Mouse (Mus musculus) heart, embryonic 14.5 days (tissue): ENCODE results near the gene C130050O18Rik. TPM values are rescaled to one million over a fixed set of nuclear protein-coding genes. Genes with fewer than 3 reads are reported as not detected.
"Not testable (repeated sequence)": the region's sequence is repeated elsewhere in the genome, so short reads cannot be mapped to it uniquely, and the experiment has no call there.

ENCODE experiments used
- ATAC-seq: fragments of 200-750 bp; cut with Nextera tagmentation; 2 replicates; pipeline ENCODE4 v1.8.0; 2017; ENCODE audit warnings: low read depth, moderate TSS enrichment; ENCODE audit not compliant: insufficient number of reproducible peaks, insufficient read depth, low FRiP score
- H3K27ac ChIP-seq, 2 experiments: fragments of 200-500 bp in 1 of 2; fragments of 300-500 bp in 1 of 2; sonication (generic) in 1 of 2; replicated peaks in 1 of 2; 2 replicates each; pipeline ENCODE4 v1.5.1; 2012 to 2014; ENCODE audit warnings: low read depth in 2 of 2, low read length in 2 of 2, control low read depth in 1 of 2, mild to moderate bottlenecking in 1 of 2, mixed read lengths in 1 of 2; ENCODE audit not compliant: control insufficient read depth in 1 of 2, insufficient read depth in 1 of 2
- H3K27me3 ChIP-seq: fragments of 300-500 bp; sonication (generic); 2 replicates; pipeline ENCODE4 v1.6.1; 2014; ENCODE audit warnings: mild to moderate bottlenecking, low read length, control low read depth; ENCODE audit not compliant: control insufficient read depth, insufficient read depth
- H3K36me3 ChIP-seq: fragments of 300-500 bp; sonication (generic); 2 replicates; pipeline ENCODE4 v1.6.1; 2014; ENCODE audit warnings: mild to moderate bottlenecking, control low read depth, low read length, mixed read lengths; ENCODE audit not compliant: control insufficient read depth, insufficient read depth
- H3K4me1 ChIP-seq, 2 experiments: fragments of 200-500 bp in 1 of 2; fragments of 300-500 bp in 1 of 2; sonication (generic) in 1 of 2; 2 replicates each; pipeline ENCODE4 v1.6.1; 2012 to 2014; ENCODE audit warnings: low read length in 2 of 2, control low read depth in 1 of 2, mixed read lengths in 1 of 2; ENCODE audit not compliant: control insufficient read depth in 2 of 2, insufficient read depth in 2 of 2
- H3K4me2 ChIP-seq: fragments of 300-500 bp; sonication (generic); 2 replicates; pipeline ENCODE4 v1.6.1; 2014; ENCODE audit warnings: mild to moderate bottlenecking, low read length
- H3K4me3 ChIP-seq, 2 experiments: fragments of 200-500 bp in 1 of 2; fragments of 300-500 bp in 1 of 2; sonication (generic) in 1 of 2; 2 replicates each; pipeline ENCODE4 v1.5.1; 2012 to 2014; ENCODE audit warnings: low read length in 2 of 2, mild to moderate bottlenecking in 2 of 2, control low read depth in 1 of 2, low read depth in 1 of 2, moderate library complexity in 1 of 2; ENCODE audit not compliant: control insufficient read depth in 1 of 2, insufficient read depth in 1 of 2
- H3K9ac ChIP-seq: fragments of 300-500 bp; sonication (generic); 2 replicates; pipeline ENCODE4 v1.6.1; 2014; ENCODE audit warnings: mild to moderate bottlenecking, low read length
- H3K9me3 ChIP-seq: fragments of 300-500 bp; sonication (generic); 2 replicates; pipeline ENCODE4 v1.6.1; 2016; ENCODE audit warnings: low read length, control low read depth; ENCODE audit not compliant: control insufficient read depth
- WGBS: fragments of 180-500 bp; shearing (Covaris S2); extraction: QIAGEN DNeasy Blood & Tissue Kit; methylation state at CpG from one replicate; pipeline ENCODE4 v1.1.7; 2014; 5-methylcytosine and 5-hydroxymethylcytosine counted together
- polyA plus RNA-seq: library from polyadenylated mRNA; unstranded; fragments of >200 nt; fragmentation: Nextera tagmentation; extraction: Ambion mirVana; gene quantifications from 2 replicates; pipeline ENCODE4 v1.2.1, GENCODE M21; 2014

Gene C130050O18Rik
- polyA plus RNA-seq, 1 experiment from 2014 or later: 0.36 TPM

- ATAC-seq: no peak
- Histone ChIP-seq H3K4me1 (peaks cover 44 to 64% of the 10 kb centered on the region in 2 experiments), H3K4me2 (no peak overlapping the region), H3K27me3 (no peaks in the 10 kb centered on the region), H3K27ac (peak overlapping the region; percentile 29 to 59), H3K9me3 (no peaks in the 10 kb centered on the region), H3K36me3 (peaks cover 8% of the 10 kb centered on the region), H3K9ac (no peak overlapping the region), H3K4me3 (no peak overlapping the region)
- 71% methylated on average over 10 of the region's 10 CpGs for WGBS
Observed at GRCm38 (mm10) chr5:139387329-139388194, 17.5 kb upstream of the C130050O18Rik start.

DNA sequence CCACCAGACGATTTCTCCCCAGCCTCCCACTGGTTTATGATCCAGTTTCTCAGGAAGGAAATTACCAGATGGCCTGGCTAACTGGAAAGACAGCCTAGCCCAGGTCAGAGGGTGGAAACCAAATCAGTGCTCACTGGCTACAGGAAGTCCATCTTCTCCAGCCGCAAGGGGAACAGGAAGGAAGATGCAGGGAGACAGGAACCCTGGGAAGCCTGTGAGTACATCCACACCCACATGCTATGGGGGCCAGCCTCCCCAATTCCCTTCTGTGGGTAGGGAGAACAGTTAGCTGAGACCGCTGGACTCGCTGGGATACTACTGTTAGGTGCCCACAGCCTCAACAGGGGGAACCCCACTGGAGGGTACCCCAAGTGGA, 16.9 kb upstream of the C130050O18Rik start:
- Histone ChIP-seq H3K9ac (no peak overlapping the region), H3K9me3 (no peaks in the 10 kb centered on the region), H3K4me1 (peaks cover 41 to 58% of the 10 kb centered on the region in 2 experiments), H3K36me3 (peaks cover 14% of the 10 kb centered on the region), H3K4me2 (no peak overlapping the region), H3K27me3 (no peaks in the 10 kb centered on the region), H3K4me3 (no peak overlapping the region), H3K27ac (peak overlapping the region; percentile 29 to 59)
- WGBS: 61% methylated on average over 4 of the region's 4 CpGs
- ATAC-seq: no peak

DNA sequence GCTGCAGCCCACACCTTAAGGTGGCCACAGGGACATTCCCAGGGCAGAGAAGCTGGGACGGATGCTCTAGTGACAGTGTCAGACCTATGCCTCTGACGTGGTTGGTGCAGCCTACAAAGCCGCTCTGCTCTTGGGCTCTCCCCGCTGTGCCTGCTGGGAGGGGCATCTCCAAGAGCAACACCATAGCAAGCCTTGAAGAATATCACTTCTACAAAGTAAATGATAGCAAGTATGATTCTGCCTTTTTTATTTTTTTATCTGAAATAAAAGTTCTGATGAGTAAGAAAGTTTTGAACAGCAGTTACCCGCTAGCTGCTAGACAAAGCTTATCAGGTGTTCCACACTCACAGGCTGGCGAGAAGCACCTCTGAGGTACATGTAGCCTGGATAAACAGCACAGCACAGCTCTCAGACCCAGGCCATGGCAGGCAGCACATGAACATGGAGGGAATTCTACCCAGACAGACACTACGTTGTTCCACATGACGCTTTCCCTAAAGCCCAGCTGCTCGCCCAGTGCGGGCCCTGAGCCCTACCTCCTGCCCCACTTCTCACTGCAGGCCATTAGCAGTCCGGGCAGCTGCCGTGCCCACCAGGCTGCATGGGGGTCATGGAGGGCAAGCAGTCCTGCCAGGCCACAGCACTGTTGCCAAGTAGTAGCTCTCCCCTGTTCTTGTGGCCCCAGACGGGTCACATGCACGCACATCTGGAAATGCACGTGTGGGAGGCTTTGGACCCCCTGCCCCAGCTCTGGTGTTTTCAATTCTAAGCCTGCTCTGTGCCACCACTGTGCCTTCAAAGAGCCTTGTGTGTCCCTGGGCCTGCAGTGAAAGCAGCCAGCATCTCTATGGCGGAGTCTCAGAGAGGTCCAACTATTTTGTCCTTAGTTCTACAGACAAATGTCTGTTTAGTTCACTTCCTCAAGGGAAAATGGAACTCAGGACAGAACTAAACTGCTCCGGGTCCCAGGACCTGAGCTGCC, 16.1 kb upstream of the C130050O18Rik start:
- Histone ChIP-seq H3K9ac (peak overlapping the region; percentile 25; the same call in 1 of the 2 replicates), H3K9me3 (no peaks in the 10 kb centered on the region), H3K4me1 (peaks cover 38 to 52% of the 10 kb centered on the region in 2 experiments), H3K4me2 (0 out of 2 replicates have a peak overlapping the region, but pooled peaks have one; percentile 2), H3K36me3 (peaks cover 22% of the 10 kb centered on the region), H3K27ac (peak overlapping the region; percentile 29 to 59), H3K4me3 (no peak overlapping the region), H3K27me3 (no peaks in the 10 kb centered on the region)
- WGBS: 72% methylated on average over 17 of the region's 17 CpGs
- no peak for ATAC-seq

GRCm38 (mm10) chr5:139389676-139390061, 15.4 kb upstream of the C130050O18Rik start:
- Histone ChIP-seq H3K27me3 (no peaks in the 10 kb centered on the region), H3K9me3 (no peaks in the 10 kb centered on the region), H3K36me3 (peaks cover 23% of the 10 kb centered on the region), H3K4me1 (peaks cover 31 to 45% of the 10 kb centered on the region in 2 experiments), H3K9ac (peak overlapping the region; percentile 25; the same call in 1 of the 2 replicates), H3K4me3 (no peak overlapping the region), H3K27ac (peak overlapping the region; percentile 15 to 29; a peak in 2 of 4 replicates), H3K4me2 (0 out of 2 replicates have a peak overlapping the region, but pooled peaks have one; percentile 2)
- 30% methylated on average over 6 of the region's 6 CpGs for WGBS
- ATAC-seq: no peak

DNA sequence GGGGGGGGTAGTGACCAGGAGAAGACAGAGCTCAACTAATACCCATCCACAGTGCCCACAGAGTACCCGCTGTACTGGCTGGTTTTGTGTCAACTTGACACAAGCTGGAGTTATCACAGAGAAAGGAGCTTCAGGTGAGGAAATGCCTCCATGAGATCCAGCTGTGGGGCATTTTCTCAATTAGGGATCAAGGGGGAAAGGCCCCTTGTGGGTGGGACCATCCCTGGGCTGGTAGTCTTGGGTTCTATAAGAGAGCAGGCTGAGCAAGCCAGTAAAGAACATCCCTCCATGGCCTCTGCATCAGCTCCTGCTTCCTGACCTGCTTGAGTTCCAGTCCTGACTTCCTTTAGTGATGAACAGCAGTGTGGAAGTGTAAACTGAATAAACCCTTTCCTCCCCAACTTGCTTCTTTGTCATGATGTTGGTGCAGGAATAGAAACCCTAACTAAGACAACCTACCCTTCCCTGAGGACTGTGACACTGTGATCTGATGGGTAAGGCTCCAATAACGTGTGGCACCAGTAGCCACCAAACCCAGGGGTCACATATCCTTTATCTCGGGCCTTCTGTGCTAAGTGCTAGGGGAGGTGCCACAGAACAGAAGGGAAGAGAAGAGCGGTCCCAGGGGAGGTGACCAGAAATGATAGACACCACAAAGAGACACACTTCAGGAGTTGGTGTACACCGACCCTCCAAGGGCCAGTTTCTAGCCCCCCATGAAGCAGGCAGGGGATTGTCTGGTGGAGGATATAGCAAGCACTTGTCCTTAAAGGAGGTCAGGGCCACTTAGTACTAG, 14.6 kb upstream of the C130050O18Rik start:
- not testable (repeated sequence) for H3K27me3 ChIP-seq, H3K27ac ChIP-seq, ATAC-seq, H3K4me2 ChIP-seq, H3K9me3 ChIP-seq, H3K4me3 ChIP-seq
- WGBS: 56% methylated on average over 5 of the region's 5 CpGs
- Histone ChIP-seq H3K9ac (0 out of 2 replicates have a peak overlapping the region, but pooled peaks have one; percentile 31), H3K4me1 (peaks cover 27 to 37% of the 10 kb centered on the region in 2 experiments), H3K36me3 (peaks cover 23% of the 10 kb centered on the region)

- Histone ChIP-seq H3K27me3 (no peaks in the 10 kb centered on the region), H3K36me3 (peaks cover 23% of the 10 kb centered on the region), H3K9me3 (no peaks in the 10 kb centered on the region), H3K4me2 (no peak overlapping the region), H3K27ac (no peak overlapping the region), H3K4me1 (peaks cover 27 to 35% of the 10 kb centered on the region in 2 experiments), H3K9ac (0 out of 2 replicates have a peak overlapping the region, but pooled peaks have one; percentile 31), H3K4me3 (no peak overlapping the region)
- 73% methylated on average over 11 of the region's 11 CpGs for WGBS
- no peak for ATAC-seq
Observed at GRCm38 (mm10) chr5:139391309-139391990, 13.6 kb upstream of the C130050O18Rik start.
